Mouse (Mus musculus): ENCODE measurements around the gene Atp6v1a. TPM values are rescaled to one million over a fixed set of nuclear protein-coding genes. Genes with fewer than 3 reads are reported as not detected.
A peak's percentile ranks its signal among the peaks of the same experiment; 100 is the strongest.

Atp6v1a gene
- polyA plus RNA-seq, 1 experiment from 2014 or later: 47.0 TPM

DNA sequence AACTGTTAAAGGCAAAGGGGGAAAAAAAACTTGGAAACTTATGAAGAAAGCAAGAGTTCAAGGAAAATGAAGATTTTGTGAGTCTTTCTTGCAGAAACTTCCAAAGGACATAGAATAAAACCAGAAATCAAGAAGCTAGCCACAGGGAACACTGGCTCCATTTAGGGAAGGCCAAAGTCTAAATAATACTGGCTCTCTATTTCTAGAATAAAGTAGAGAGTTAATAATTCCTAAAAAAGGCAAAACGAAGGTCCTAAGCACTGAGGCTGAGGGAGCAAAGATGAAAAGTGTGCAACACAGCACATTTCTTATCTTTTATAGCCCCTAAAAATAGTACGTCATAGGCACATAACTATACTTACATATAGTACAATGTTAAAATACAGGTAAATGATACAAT, 34.3 kb downstream of the Atp6v1a start:
- Histone ChIP-seq H3K36me3 (ENCODE audit: control insufficient read depth, insufficient read depth, low read length) (peaks cover 24% of the 10 kb centered on the region), H3K27ac (ENCODE audit: low read depth, low read length) (no peak overlapping the region), H3K4me3 (ENCODE audit: low read depth, low read length) (no peak overlapping the region), H3K9ac (ENCODE audit: low read depth, low read length) (no peak overlapping the region), H3K4me2 (no peak overlapping the region), H3K27me3 (ENCODE audit: control insufficient read depth, insufficient read depth, low read length) (no peaks in the 10 kb centered on the region), H3K4me1 (ENCODE audit: control insufficient read depth, insufficient read depth, low read length) (no peaks in the 10 kb centered on the region), H3K9me3 (replicated peaks; ENCODE audit: control insufficient read depth, low read length) (no peaks in the 10 kb centered on the region)
- WGBS (ENCODE audit: insufficient replicate concordance): 87% methylated on average over 2 of the region's 2 CpGs
- ATAC-seq (replicated peaks; ENCODE audit: insufficient number of reproducible peaks, low FRiP score, low TSS enrichment): no peak

DNA sequence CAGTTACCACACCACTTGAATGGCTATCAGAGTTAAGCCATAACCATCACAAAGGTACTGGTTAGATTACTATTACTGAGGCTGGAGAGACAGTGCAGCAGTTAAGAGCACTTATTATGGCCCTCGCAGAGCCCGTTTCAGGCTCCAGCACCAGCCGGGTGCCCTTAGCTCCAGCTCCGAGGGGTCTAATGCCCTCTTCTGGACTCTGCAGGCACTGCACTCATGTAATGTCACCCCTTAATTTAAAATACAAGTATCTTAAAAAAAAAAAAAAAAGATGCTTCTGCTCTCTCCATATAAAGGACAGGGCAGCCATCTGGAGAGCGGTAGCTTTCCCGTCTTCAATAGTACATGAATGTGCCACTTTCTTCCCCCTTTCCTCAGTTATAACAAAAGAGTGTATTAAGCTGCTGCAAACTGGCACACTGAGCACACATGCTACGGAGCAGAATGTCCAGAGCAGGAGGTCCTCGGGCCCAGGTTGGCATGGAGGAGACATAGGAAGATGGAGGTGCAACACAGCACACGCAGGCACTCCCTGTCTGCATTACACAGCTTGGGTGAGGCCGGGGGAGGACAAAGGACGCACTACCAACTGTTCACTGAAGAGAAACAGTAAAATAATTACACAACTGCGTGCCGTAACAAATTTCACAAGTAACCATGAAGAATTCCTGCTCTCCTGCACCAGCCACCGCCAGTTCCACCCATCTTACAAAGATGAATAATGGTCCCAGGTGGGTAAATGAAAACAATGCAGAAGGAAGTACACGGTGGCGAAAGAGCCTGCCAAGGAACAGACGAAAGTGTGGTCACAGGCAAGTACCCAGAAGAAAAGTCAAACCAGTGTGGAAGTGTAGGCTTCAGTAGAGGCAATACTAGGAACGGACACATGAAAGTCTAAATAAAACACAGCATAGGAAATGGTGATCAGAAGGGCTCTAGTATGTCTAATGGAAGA, 35.4 kb downstream of the Atp6v1a start:
- H3K36me3 ChIP-seq (ENCODE audit: control insufficient read depth, insufficient read depth, low read length): peaks cover 29% of the 10 kb centered on the region
- no peak overlapping the region for H3K27ac ChIP-seq (ENCODE audit: low read depth, low read length)
- no peak overlapping the region for H3K4me2 ChIP-seq
- H3K4me1 ChIP-seq (ENCODE audit: control insufficient read depth, insufficient read depth, low read length): no peaks in the 10 kb centered on the region
- 88% methylated on average over 18 of the region's 18 CpGs for WGBS (ENCODE audit: insufficient replicate concordance)
- no peak overlapping the region for H3K4me3 ChIP-seq (ENCODE audit: low read depth, low read length)
- H3K9ac ChIP-seq (ENCODE audit: low read depth, low read length): no peak overlapping the region
- no peak for ATAC-seq (replicated peaks; ENCODE audit: insufficient number of reproducible peaks, low FRiP score, low TSS enrichment)
- H3K27me3 ChIP-seq (ENCODE audit: control insufficient read depth, insufficient read depth, low read length): no peaks in the 10 kb centered on the region
- H3K9me3 ChIP-seq (replicated peaks; ENCODE audit: control insufficient read depth, low read length): no peaks in the 10 kb centered on the region

DNA sequence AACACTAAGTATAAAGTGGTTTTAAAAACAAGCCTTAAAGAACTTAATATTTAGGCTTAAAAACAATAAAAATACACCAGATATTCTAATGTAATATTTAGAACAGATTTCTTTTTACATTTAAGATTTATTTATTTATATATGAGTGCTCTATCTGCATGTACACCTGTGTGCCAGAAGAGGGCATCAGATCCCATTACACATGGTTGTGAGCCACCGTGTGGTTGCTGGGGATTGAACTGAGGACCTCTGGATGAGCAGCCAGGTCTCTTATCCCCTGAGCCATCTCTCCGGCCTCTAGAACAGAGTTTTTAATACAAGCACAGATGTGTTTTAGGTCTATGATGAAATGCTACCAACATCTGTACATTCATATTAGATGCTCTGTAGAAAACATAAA, 36.6 kb downstream of the Atp6v1a start:
- H3K36me3 ChIP-seq (ENCODE audit: control insufficient read depth, insufficient read depth, low read length): peaks cover 35% of the 10 kb centered on the region
- H3K27ac ChIP-seq (ENCODE audit: low read depth, low read length): no peak overlapping the region
- H3K9ac ChIP-seq (ENCODE audit: low read depth, low read length): no peak overlapping the region
- H3K4me2 ChIP-seq: no peak overlapping the region
- WGBS (ENCODE audit: insufficient replicate concordance): 84% methylated on average over 2 of the region's 2 CpGs
- no peaks in the 10 kb centered on the region for H3K9me3 ChIP-seq (replicated peaks; ENCODE audit: control insufficient read depth, low read length)
- H3K4me3 ChIP-seq (ENCODE audit: low read depth, low read length): no peak overlapping the region
- H3K27me3 ChIP-seq (ENCODE audit: control insufficient read depth, insufficient read depth, low read length): no peaks in the 10 kb centered on the region
- ATAC-seq (replicated peaks; ENCODE audit: insufficient number of reproducible peaks, low FRiP score, low TSS enrichment): no peak
- no peaks in the 10 kb centered on the region for H3K4me1 ChIP-seq (ENCODE audit: control insufficient read depth, insufficient read depth, low read length)

DNA sequence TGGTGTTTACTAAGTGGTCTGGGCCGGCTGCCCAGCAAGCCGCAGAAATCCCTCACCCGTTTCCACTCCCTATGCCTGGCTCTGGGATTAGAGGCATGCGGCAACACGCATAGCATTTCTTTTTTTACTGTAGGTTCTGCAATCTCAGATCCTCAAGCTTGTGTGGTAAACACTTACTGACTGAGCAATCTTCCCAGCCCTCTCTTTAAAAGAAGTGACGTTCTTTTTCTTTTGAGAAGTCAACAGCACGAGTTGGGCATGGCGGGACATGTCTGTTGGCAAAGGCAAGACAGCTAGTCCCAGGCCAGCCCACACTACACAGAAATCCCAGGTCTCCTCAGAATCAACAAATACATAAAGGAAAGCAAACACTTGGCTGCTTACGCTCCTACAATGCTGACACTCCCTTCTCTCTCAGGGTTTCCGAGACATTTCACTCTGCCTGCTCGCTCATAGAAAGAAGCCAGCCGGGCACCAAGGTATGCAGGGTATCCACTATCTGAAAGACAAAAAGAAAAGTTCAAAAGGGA, 38.3 kb downstream of the Atp6v1a start:
- H3K4me1 ChIP-seq (ENCODE audit: control insufficient read depth, insufficient read depth, low read length): no peaks in the 10 kb centered on the region
- no peaks in the 10 kb centered on the region for H3K9me3 ChIP-seq (replicated peaks; ENCODE audit: control insufficient read depth, low read length)
- H3K27ac ChIP-seq (ENCODE audit: low read depth, low read length): no peak overlapping the region
- H3K36me3 ChIP-seq (ENCODE audit: control insufficient read depth, insufficient read depth, low read length): peaks cover 28% of the 10 kb centered on the region
- H3K4me3 ChIP-seq (ENCODE audit: low read depth, low read length): no peak overlapping the region
- no peak for ATAC-seq (replicated peaks; ENCODE audit: insufficient number of reproducible peaks, low FRiP score, low TSS enrichment)
- no peak overlapping the region for H3K4me2 ChIP-seq
- H3K27me3 ChIP-seq (ENCODE audit: control insufficient read depth, insufficient read depth, low read length): no peaks in the 10 kb centered on the region
- 93% methylated on average over 12 of the region's 12 CpGs for WGBS (ENCODE audit: insufficient replicate concordance)
- H3K9ac ChIP-seq (ENCODE audit: low read depth, low read length): no peak overlapping the region

DNA sequence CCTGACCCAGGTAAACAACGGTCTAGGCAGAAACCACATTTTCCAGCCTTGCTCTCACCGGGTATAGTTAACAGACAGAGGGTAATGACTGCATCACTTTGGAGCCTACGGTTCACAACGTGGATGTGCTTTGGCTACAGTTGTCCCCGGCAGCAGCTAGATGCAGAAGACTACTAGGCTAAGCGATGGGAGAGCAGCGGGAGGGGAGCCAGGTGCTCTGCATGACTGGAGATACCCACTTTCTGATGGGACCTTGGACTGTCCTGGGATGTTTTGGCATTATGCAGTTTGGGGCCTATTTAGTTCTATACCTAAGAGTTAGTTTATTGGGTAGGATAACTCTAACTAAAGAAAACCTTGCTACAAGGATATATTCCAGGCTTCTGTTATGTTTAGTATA, 40.1 kb downstream of the Atp6v1a start:
- Histone ChIP-seq H3K27me3 (ENCODE audit: control insufficient read depth, insufficient read depth, low read length) (no peaks in the 10 kb centered on the region), H3K27ac (ENCODE audit: low read depth, low read length) (no peak overlapping the region), H3K9ac (ENCODE audit: low read depth, low read length) (no peak overlapping the region), H3K9me3 (replicated peaks; ENCODE audit: control insufficient read depth, low read length) (no peaks in the 10 kb centered on the region), H3K4me2 (no peak overlapping the region), H3K4me3 (ENCODE audit: low read depth, low read length) (no peak overlapping the region), H3K4me1 (ENCODE audit: control insufficient read depth, insufficient read depth, low read length) (no peaks in the 10 kb centered on the region), H3K36me3 (ENCODE audit: control insufficient read depth, insufficient read depth, low read length) (peaks cover 28% of the 10 kb centered on the region)
- 89% methylated on average over 7 of the region's 7 CpGs for WGBS (ENCODE audit: insufficient replicate concordance)
- no peak for ATAC-seq (replicated peaks; ENCODE audit: insufficient number of reproducible peaks, low FRiP score, low TSS enrichment)

DNA sequence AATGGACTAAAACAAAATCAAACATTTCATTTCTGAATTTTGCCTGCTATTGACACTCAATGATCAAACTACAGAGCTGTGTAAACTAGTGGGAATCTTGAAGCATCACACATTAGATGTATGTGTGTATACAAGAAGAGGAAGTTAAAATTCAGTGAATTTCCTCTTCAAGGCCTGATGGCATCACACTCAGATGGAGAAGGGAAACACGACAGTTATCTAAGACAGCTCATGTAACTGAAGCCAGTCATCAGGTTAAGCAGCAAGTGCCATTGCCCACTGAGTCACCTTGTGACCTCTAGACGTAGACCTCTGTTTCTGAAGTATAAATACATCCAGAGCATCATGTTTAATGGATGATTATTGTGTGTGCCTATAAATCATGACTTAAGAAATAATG, 51.9 kb downstream of the Atp6v1a start:
- Histone ChIP-seq H3K4me2 (no peak overlapping the region), H3K36me3 (ENCODE audit: control insufficient read depth, insufficient read depth, low read length) (peaks cover 8% of the 10 kb centered on the region), H3K27ac (ENCODE audit: low read depth, low read length) (no peak overlapping the region), H3K9ac (ENCODE audit: low read depth, low read length) (no peak overlapping the region), H3K4me3 (ENCODE audit: low read depth, low read length) (no peak overlapping the region), H3K9me3 (replicated peaks; ENCODE audit: control insufficient read depth, low read length) (no peaks in the 10 kb centered on the region), H3K4me1 (ENCODE audit: control insufficient read depth, insufficient read depth, low read length) (no peaks in the 10 kb centered on the region), H3K27me3 (ENCODE audit: control insufficient read depth, insufficient read depth, low read length) (no peaks in the 10 kb centered on the region)
- ATAC-seq (replicated peaks; ENCODE audit: insufficient number of reproducible peaks, low FRiP score, low TSS enrichment): no peak
- 68% methylated on average over 2 of the region's 2 CpGs for WGBS (ENCODE audit: insufficient replicate concordance)

DNA sequence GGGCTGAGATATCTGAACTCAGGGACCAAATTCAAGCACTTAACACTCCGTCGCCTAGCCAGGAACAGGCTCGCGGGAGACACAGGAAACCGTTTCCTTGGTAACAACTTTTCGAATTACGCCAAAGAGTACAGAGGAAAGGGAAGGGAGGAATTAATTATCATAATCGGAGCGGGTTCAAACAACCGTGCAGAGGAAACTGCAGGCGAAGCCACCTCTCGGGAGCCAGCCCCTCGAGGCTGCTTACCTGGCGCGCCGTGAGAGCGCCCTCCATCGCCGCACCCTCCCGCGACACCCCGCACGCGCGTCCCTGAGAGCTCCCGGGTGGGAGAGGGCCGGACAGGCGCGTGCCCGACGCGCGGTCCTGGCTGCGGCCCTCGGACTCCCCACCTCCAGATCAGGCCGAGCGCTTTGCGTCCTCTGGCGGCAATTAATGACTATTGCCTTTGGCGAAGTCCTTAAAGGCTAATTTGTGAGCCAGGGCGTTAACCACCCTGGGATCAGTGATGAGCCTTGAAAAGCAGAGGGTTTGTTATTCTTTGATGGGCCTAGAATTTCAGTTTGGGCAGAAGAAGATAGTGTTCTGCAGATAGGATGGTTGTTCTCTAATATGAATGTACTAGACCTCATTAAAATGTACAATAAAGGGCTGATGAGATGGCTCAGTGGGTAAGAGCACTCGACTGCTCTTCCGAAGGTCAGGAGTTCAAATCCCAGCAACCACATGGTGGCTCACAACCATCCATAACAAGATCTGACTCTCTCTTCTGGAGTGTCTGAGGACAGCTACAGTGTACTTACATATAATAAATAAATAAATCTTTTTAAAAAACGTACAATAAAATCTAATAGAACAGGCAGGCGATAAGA, 76.2 kb downstream of the Atp6v1a start, which contains the start of gene Gramd1c:
TSS of gene Gramd1c (minus strand) at position 321 of the 870 bp plus-strand sequence.
- Histone ChIP-seq H3K9me3 (replicated peaks; ENCODE audit: control insufficient read depth, low read length) (no peaks in the 10 kb centered on the region), H3K4me2 (peak within 1 kb of the TSS; percentile 66), H3K9ac (ENCODE audit: low read depth, low read length) (peak within 1 kb of the TSS; percentile 74), H3K4me1 (ENCODE audit: control insufficient read depth, insufficient read depth, low read length) (no peaks in the 10 kb centered on the region), H3K27me3 (ENCODE audit: control insufficient read depth, insufficient read depth, low read length) (no peaks in the 10 kb centered on the region), H3K27ac (ENCODE audit: low read depth, low read length) (no peak within 1 kb of the TSS), H3K36me3 (ENCODE audit: control insufficient read depth, insufficient read depth, low read length) (no peaks in the 10 kb centered on the region), H3K4me3 (ENCODE audit: low read depth, low read length) (peak within 1 kb of the TSS; percentile 60)
- peak; percentile 69 for ATAC-seq (replicated peaks; ENCODE audit: insufficient number of reproducible peaks, low FRiP score, low TSS enrichment)
- WGBS (ENCODE audit: insufficient replicate concordance): 7% methylated on average over 45 of the region's 45 CpGs

DNA sequence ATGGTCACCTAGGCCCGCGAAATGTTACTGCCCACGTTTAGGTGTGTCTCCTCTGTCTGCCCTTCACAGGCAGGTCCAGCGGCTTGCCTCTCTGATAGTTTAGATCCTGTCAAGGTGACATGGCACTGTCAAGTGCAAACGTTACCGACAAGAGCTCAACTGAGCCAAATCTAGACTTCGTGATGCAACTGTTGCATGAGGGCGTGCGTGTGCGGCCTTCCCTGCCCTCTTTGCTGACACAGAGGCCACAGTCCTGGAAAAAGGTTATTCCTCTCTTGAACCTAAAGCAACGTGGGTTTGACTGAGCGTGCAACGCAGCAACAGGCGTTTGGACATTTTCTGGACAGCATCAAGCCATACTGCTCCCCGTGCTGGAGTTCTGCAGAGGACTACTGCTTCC, 78.2 kb downstream of the Atp6v1a start:
- Histone ChIP-seq H3K36me3 (ENCODE audit: control insufficient read depth, insufficient read depth, low read length) (no peaks in the 10 kb centered on the region), H3K4me1 (ENCODE audit: control insufficient read depth, insufficient read depth, low read length) (no peaks in the 10 kb centered on the region), H3K4me2 (no peak overlapping the region), H3K27me3 (ENCODE audit: control insufficient read depth, insufficient read depth, low read length) (no peaks in the 10 kb centered on the region), H3K9ac (ENCODE audit: low read depth, low read length) (no peak overlapping the region), H3K4me3 (ENCODE audit: low read depth, low read length) (no peak overlapping the region), H3K27ac (ENCODE audit: low read depth, low read length) (no peak overlapping the region), H3K9me3 (replicated peaks; ENCODE audit: control insufficient read depth, low read length) (no peaks in the 10 kb centered on the region)
- WGBS (ENCODE audit: insufficient replicate concordance): 82% methylated on average over 15 of the region's 15 CpGs
- ATAC-seq (replicated peaks; ENCODE audit: insufficient number of reproducible peaks, low FRiP score, low TSS enrichment): no peak

All from heart, embryonic 11.5 days (tissue).